Mouse (Mus musculus) embryonic fibroblast, embryonic 13.5 days (primary cell): ENCODE data around the gene Tnfaip8l2. TPM values are rescaled to one million over a fixed set of nuclear protein-coding genes. Genes with fewer than 3 reads are reported as not detected.

ENCODE experiments used
- H3K27ac ChIP-seq: 2 replicates; pipeline ENCODE4 v1.5.1; 2012; ENCODE audit warnings: low read length, control low read depth, inconsistent platforms; ENCODE audit not compliant: insufficient read depth
- H3K4me1 ChIP-seq: 2 replicates; pipeline ENCODE4 v1.6.1; 2011; ENCODE audit warnings: low read length; ENCODE audit not compliant: control insufficient read depth, insufficient read depth
- H3K4me3 ChIP-seq: 2 replicates; pipeline ENCODE4 v1.5.1; 2011; ENCODE audit warnings: mild to moderate bottlenecking, control low read depth, low read length; ENCODE audit not compliant: insufficient read depth
- CTCF ChIP-seq: IDR thresholded peaks from 2 replicates; pipeline ENCODE4 v1.5.1; 2011; ENCODE audit warnings: mild to moderate bottlenecking, control low read depth, low read length, moderate library complexity, borderline replicate concordance; ENCODE audit not compliant: insufficient read depth
- POLR2A ChIP-seq: IDR thresholded peaks from 2 replicates; pipeline ENCODE4 v1.6.1; 2011; ENCODE audit warnings: low read depth, mild to moderate bottlenecking, control low read depth, low read length, moderate library complexity
- polyA plus RNA-seq: library from polyadenylated mRNA; stranded (reverse); fragments of >200 nt; gene quantifications from 2 replicates; pipeline ENCODE4 v1.2.4, GENCODE M21; 2011; ENCODE audit warnings: low read depth; ENCODE audit not compliant: missing spikeins, insufficient read length

Gene Tnfaip8l2
- 0.47 TPM in 1 of 2 replicates, not detected in the other for polyA plus RNA-seq

DNA sequence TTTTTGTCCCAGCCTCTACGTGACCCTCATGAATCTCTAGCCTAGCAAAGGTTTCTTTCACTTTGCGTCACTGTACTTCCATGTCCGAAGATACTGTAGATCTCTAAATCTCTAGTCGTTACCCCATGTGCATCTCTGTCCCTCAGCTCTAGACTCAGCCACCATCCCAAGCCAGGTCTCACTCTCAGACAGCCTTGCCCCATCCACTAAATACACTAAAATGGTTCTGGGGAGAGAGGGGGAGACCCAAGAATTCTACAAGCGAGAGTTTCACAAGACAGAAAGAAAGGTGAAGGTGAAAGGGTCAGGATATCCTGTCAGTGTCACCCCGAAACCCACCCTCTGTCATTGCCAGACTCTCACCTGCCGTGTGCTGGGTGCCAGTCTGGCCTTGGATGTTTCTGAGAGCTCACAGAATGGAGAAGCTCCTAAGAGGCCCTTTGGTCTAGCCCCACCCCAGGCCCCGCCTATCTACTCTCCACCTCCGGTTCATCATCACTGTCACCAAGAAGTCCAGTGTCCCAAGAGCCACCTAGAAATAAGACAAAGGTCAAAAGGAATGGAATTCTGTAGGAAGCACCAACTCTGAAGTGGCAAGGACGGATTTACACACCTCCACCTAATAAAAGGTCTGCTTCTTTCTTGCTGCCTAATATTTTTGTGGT lies at the start of gene Tnfaip8l2:
Tnfaip8l2 (minus strand) TSS at position 409 of the 665 bp plus-strand sequence.
- H3K27ac ChIP-seq, result no peak within 1 kb of the TSS
- H3K4me1 ChIP-seq, result no peaks in the 10 kb centered on the region
- TF ChIP-seq POLR2A (no peak), CTCF (no peak)
- no peak within 1 kb of the TSS for H3K4me3 ChIP-seq

DNA sequence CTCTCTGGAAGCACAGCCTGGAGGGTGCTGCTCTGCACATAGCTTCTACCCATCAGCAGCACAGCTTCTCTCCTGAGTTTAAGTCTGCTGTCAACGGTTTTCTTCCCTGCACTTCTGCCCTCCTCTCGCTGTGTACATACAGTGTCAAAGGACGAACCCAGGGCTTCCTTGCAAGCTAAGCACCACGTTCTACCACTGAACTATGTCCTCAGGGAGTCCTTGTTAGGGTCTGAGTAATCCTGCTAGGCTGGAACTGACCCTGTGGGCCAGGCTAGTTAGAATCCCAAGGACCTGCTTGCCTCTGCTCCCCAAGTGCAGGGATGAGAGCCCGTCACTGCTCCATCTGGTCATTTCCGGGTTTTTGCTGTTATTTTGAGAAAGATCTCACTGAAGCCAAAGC lies 44.7 kb upstream of the Tnfaip8l2 start:
- H3K4me3 ChIP-seq, result no peak overlapping the region
- TF ChIP-seq CTCF (no peak), POLR2A (no peak)
- no peak overlapping the region for H3K27ac ChIP-seq
- no peaks in the 10 kb centered on the region for H3K4me1 ChIP-seq

DNA sequence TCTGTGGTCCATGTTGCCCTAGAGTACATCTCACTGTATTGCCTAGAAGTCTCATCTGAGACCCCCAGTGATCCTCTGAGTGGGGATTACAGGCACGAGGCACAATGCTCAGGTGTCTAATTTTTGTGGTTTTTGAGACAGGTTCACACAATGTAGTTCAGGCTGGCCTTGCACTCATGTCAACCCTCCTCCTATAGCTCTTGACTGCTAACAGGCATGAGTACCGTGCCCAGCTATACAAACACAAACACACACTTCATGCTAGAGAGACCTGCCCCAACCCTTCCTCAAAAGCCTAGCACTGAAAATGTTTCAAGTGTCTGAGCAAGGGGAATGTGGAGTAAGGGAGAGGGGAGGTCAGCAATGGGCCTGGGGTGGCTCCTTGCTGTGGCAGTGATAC lies 43.9 kb upstream of the Tnfaip8l2 start:
- Histone ChIP-seq H3K27ac (no peak overlapping the region), H3K4me1 (no peaks in the 10 kb centered on the region), H3K4me3 (no peak overlapping the region)
- no peak for TF ChIP-seq CTCF
- no peak for TF ChIP-seq POLR2A

DNA sequence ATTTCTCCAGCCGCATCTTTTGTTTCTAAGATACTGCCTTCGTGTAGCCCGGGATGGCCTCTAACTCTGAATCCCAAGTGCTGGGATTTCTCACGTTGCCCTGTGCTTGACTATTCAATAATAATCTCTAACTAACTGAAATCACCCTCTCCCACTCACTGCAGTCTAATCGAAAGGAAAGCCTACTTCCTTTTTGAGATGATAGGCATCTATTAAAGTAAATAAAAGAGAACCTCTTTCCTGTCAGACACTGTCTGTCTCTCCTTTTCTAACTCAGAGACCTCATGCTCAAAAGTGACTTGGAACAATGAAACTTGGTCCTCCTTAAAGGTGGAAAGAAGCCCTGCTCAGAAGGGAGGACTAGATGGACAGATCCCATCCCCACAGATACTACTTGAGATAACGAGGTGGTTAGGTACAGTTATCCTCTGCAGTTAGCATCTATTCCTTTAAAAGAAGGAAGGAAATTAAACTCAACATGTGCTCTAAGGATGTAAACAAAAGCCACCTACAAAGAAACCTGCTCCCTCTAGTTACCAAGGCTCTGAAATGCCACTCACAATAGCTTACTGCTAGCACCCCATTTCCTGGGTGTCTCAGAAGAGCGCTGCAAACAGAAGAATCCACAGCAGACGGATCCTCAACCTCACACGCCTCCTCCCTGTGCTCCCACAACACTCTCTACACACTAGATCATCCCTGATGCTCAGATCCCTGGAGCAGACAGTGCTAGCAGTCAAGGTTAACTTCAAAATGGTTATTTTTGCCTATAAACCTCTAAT lies 42.8 kb upstream of the Tnfaip8l2 start:
- Histone ChIP-seq H3K27ac (no peak overlapping the region), H3K4me3 (no peak overlapping the region), H3K4me1 (no peaks in the 10 kb centered on the region)
- TF ChIP-seq POLR2A, result no peak
- TF ChIP-seq CTCF, result no peak

DNA sequence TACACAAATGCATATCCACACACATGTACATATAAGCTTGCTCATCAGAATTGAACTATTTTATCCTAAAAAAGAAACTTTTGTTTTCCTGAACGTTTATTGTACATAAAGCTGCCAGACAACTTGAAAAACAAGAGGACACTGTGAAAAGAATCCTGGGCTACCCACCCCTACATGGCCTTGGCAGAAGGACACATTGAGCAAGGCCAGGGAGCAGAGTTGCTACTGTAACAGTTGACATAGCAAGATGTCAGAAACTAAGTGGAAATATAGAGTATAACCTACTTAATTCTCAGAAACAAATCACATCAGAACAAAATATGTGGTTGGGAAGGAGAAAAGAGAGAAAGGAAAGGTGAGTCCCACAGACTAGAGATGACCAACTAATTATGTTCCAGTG lies 39.7 kb upstream of the Tnfaip8l2 start:
- TF ChIP-seq CTCF (no peak), POLR2A (no peak)
- peaks cover 6% of the 10 kb centered on the region; the same call in 1 of the 2 replicates for H3K4me1 ChIP-seq
- H3K4me3 ChIP-seq, result no peak overlapping the region
- no peak overlapping the region for H3K27ac ChIP-seq

DNA sequence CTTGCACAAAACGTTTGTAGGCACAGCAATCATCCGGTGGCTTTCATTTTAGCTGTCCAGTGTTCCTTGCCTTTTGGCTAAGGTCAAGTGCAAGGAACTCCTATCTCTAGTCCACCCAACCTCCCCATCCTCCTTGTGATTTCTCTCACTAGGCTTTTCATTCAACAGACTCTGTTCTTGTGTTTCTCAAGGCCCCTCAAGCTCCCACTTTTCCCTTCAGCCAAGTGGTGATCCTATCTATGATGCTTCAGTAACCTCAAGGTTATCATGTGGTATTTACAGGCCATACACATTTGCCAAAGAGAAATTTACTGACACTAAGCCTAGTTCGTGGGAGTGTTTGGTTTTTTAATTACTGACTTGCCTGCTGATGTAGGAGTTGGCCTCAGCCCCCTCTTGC lies 37.7 kb upstream of the Tnfaip8l2 start:
- no peak for TF ChIP-seq POLR2A

DNA sequence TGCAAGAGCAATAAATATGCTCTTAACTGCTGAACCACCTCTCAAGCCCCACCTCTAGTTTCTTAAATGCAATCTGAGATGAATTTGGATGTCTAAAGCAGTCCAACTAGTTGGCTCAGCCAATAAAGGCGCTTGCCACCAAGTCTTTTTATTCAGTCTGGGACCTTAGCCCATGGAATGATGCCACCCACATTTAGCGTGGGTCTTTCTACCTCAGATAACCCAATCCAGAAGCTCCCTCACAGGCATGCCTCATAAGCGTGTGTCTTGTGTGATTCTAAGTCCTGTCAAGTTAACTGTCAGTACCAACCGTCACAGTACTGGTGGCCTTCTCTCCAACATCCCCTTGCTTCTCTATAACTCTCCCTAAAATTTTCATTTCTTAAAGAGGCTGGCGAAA lies 36.8 kb upstream of the Tnfaip8l2 start:
- Histone ChIP-seq H3K4me3 (no peak overlapping the region), H3K4me1 (peaks cover 6% of the 10 kb centered on the region; the same call in 1 of the 2 replicates), H3K27ac (no peak overlapping the region)
- TF ChIP-seq CTCF (no peak), POLR2A (no peak)

More for the DNA sequence above, 37.7 kb upstream of the Tnfaip8l2 start:
- Histone ChIP-seq H3K27ac (no peak overlapping the region), H3K4me3 (no peak overlapping the region), H3K4me1 (peaks cover 6% of the 10 kb centered on the region; the same call in 1 of the 2 replicates)

DNA sequence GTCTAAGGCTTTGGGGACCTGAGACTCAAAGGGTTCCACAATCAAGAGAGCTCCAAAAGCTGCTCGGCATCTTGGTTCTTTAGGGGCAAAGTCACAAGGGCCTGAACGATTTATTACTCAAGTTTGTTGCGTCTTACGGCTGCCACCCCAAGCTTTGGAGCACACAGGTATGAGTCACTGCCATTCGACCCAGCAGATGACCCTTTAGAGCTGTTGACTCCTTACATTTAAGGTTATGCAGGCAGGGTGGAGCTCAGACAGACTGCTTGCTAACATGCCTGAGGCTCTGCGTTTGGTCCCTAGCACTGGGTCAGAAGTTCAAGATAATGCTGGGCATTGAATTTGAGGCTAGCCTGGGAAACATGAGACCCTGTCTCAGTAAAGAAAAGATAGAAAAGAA lies 35.4 kb upstream of the Tnfaip8l2 start:
- H3K27ac ChIP-seq, result no peak overlapping the region
- TF ChIP-seq POLR2A, result no peak
- TF ChIP-seq CTCF, result no peak
- no peak overlapping the region for H3K4me3 ChIP-seq
- peaks cover 6% of the 10 kb centered on the region; the same call in 1 of the 2 replicates for H3K4me1 ChIP-seq

DNA sequence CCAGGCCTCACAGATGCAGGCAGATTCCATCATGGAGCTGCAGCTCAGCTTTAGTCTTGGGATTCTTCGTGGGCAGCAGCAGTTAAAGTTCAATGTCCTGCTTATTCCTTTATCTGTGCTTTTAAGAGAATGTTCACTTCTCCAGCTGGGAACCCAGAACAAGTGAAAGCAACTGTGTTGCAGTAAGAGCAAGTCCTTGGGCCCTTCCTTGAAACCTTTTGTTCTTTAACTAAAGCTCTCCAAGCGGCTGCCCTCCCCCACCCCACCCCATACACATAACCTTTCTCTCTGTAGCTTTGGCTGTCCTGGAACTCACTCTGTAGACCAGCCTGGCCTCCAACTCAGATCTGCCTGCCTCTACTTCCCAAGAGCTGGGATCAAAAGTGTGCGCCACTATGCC lies 34.3 kb upstream of the Tnfaip8l2 start:
- Histone ChIP-seq H3K4me3 (no peak overlapping the region), H3K4me1 (peaks cover 6% of the 10 kb centered on the region; the same call in 1 of the 2 replicates), H3K27ac (no peak overlapping the region)
- TF ChIP-seq CTCF, result no peak
- TF ChIP-seq POLR2A, result no peak

DNA sequence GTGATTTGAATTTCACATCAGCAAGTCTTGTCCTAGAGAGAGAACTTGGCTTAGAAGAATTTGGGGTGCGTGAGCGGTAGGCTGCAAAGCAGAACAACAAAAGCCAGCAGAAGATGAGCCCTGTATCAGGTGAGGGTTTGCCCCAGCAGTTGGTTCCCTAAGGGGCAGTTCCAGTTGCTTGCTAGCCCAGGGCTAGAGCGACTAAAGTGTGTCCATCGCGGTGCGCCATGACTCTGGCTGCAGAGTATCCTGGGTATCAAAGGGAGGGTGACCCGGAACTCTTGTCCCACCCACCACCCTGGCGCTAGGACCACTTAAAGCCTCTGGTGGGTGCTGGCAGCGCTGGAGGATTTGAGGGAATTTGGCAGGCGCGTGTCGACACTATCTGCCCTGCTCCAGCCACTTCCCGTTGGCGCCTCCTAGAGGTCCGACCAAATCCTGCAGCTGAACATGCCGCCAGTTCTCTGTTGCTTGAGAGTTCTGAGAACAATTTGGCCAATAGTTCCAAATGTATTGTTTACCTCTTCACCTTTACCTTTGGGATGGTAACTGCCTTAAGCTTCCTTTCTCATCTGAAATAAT lies 31.9 kb upstream of the Tnfaip8l2 start:
- no peak overlapping the region for H3K27ac ChIP-seq
- TF ChIP-seq POLR2A (no peak), CTCF (peak; percentile 66; the same call in 1 of the 2 replicates)
- H3K4me3 ChIP-seq, result no peak overlapping the region
- peaks cover 6% of the 10 kb centered on the region; the same call in 1 of the 2 replicates for H3K4me1 ChIP-seq
